Mouse (Mus musculus): ENCODE measurements around the gene Bptf. TPM values are rescaled to one million over a fixed set of nuclear protein-coding genes. Genes with fewer than 3 reads are reported as not detected.
A peak's percentile ranks its signal among the peaks of the same experiment; 100 is the strongest.
"Not testable (repeated sequence)": the region's sequence is repeated elsewhere in the genome, so short reads cannot be mapped to it uniquely, and the experiment has no call there.

Bptf gene
- polyA plus RNA-seq, 1 experiment from 2014 or later: 40.6 TPM

DNA sequence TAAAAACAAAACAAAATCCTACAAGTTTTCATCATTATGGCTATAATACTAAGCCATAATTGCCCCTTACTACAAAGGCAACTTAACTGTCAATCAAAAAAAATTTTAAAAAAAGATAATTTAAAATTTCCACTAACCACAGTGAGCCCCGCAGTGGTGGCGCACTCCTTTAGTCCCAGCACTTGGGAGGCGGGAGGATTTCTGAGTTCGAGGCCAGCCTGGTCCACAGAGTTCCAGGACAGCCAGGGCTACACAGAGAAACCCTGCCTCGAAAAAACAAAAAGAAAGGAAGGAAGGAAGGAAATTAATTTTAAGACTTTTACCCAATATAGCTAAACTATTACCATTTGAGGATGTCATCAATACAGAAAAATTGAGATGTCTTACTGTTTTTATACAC, 134.0 kb downstream of the Bptf start:
- Histone ChIP-seq H3K4me2 (replicated peaks) (peak overlapping the region; percentile 82), H3K4me3 (replicated peaks; ENCODE audit: low read length) (peak overlapping the region; percentile 85), H3K36me3 (replicated peaks; ENCODE audit: control insufficient read depth, insufficient read depth) (peaks cover 37% of the 10 kb centered on the region), H3K4me1 (replicated peaks; ENCODE audit: control insufficient read depth, insufficient read depth, low read length) (peaks cover 12% of the 10 kb centered on the region; the same call in 1 of the 2 replicates), H3K9me3 (ENCODE audit: control insufficient read depth, low read length) (no peaks in the 10 kb centered on the region), H3K27ac (peak overlapping the region; percentile 76; the same call in 1 of the 2 replicates), H3K27me3 (ENCODE audit: control insufficient read depth, insufficient read depth, low read length) (no peaks in the 10 kb centered on the region), H3K9ac (peak overlapping the region; percentile 83)
- ATAC-seq (ENCODE audit: low FRiP score) (no peak), DNase-seq (ENCODE audit: low spot score) (no peak)
- 11% methylated on average over 5 of the region's 5 CpGs for WGBS

DNA sequence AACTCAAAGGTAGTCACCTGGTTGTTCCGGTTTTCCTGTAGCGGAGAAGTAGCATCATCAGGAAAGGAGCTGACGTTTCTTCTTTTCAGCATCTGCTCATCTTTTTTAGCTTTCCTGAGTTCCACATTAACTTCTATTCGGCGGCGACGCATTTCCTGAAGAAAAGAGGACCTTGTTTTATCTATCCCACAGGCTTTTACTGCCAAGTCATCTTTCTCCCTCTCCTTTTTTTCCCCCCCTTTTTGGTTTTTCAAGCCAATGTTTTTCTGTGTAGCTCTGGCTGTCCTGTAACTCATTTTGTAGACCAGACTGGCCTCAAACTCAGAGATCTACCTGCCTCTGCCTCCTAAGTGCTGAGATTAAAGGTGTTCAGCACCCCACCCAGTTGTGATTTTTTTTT, 135.4 kb downstream of the Bptf start:
- not testable (repeated sequence) for DNase-seq (ENCODE audit: low spot score)

DNA sequence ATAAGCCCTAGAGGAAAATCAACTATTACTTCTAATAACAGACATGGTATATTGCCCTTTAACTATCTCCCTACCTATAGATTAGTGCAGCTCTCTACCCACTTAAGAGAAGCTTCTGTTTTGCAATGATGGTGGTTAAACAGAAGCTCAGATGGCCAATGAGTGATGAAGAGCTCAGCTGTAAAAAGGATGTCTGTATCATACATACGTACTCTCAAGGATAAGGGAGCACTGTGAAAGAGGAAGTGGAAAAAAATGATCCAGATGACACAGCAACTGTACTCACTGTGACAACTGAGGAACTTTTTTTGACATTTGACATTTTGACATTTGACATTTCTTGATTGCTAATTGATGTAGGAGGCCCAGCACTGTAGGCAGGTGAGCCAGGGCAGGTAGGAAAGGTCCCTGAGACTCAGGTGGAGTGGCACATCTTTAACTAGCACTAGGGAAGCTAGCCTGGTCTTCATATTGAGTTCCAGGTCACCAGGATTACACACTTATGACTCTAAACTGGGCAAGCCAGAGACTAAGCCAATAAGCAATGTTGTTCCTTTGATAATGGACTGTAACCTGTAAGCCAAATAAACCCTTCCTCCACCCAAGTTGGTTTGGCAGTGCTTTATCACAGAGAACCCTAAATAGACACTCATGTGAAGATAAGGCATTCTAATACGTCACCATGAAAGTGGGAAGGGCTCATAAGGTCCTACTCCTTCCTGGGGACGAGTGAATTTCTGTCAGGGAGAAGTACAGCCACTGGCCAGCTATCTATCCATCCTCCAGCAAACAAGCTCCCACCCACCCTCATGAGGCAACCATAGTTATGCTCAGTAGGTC, 137.5 kb downstream of the Bptf start:
- Histone ChIP-seq H3K9me3 (ENCODE audit: control insufficient read depth, low read length) (no peaks in the 10 kb centered on the region), H3K4me3 (replicated peaks; ENCODE audit: low read length) (no peak overlapping the region), H3K9ac (no peak overlapping the region), H3K27ac (no peak overlapping the region), H3K4me2 (replicated peaks) (no peak overlapping the region), H3K36me3 (replicated peaks; ENCODE audit: control insufficient read depth, insufficient read depth) (peaks cover 68% of the 10 kb centered on the region), H3K27me3 (ENCODE audit: control insufficient read depth, insufficient read depth, low read length) (no peaks in the 10 kb centered on the region), H3K4me1 (replicated peaks; ENCODE audit: control insufficient read depth, insufficient read depth, low read length) (peaks cover 8% of the 10 kb centered on the region; the same call in 1 of the 2 replicates)
- no peak for DNase-seq (ENCODE audit: low spot score)
- no peak for ATAC-seq (ENCODE audit: low FRiP score)
- WGBS: 85% methylated on average over 3 of the region's 3 CpGs

More for the DNA sequence above, 135.4 kb downstream of the Bptf start:
- H3K9ac ChIP-seq; H3K4me3 ChIP-seq (replicated peaks; ENCODE audit: low read length); H3K4me2 ChIP-seq (replicated peaks); H3K27ac ChIP-seq; H3K27me3 ChIP-seq (ENCODE audit: control insufficient read depth, insufficient read depth, low read length); ATAC-seq (ENCODE audit: low FRiP score); H3K9me3 ChIP-seq (ENCODE audit: control insufficient read depth, low read length): not testable (repeated sequence)
- Histone ChIP-seq H3K36me3 (replicated peaks; ENCODE audit: control insufficient read depth, insufficient read depth) (peaks cover 48% of the 10 kb centered on the region), H3K4me1 (replicated peaks; ENCODE audit: control insufficient read depth, insufficient read depth, low read length) (peaks cover 12% of the 10 kb centered on the region; the same call in 1 of the 2 replicates)
- 96% methylated on average over 7 of the region's 7 CpGs for WGBS

DNA sequence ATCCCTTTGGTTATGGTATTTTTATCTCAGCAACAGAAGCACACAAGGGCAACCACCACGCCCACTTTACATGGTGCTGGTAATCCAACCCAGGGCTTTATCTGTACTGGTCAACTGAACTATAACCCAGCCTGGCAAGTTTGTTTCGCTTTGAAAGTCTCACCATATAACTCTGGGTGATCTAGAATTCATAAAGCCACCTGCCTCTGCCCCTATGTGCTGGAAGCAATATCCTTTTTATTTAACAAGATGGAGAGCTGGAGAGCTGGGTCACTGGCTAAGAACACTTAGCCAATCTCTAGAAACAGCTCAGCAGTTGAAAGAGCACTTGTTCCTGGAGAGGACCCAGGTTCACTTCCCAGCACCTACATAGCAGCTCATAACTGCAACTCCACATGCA, 144.5 kb downstream of the Bptf start:
- no peaks in the 10 kb centered on the region for H3K9me3 ChIP-seq (ENCODE audit: control insufficient read depth, low read length)
- H3K9ac ChIP-seq: no peak overlapping the region
- ATAC-seq (ENCODE audit: low FRiP score) (no peak), DNase-seq (ENCODE audit: low spot score) (no peak)
- no peak overlapping the region for H3K27ac ChIP-seq
- no peak overlapping the region for H3K4me2 ChIP-seq (replicated peaks)
- no peaks in the 10 kb centered on the region for H3K4me1 ChIP-seq (replicated peaks; ENCODE audit: control insufficient read depth, insufficient read depth, low read length)
- H3K27me3 ChIP-seq (ENCODE audit: control insufficient read depth, insufficient read depth, low read length): no peaks in the 10 kb centered on the region
- H3K36me3 ChIP-seq (replicated peaks; ENCODE audit: control insufficient read depth, insufficient read depth): peaks cover 45% of the 10 kb centered on the region
- H3K4me3 ChIP-seq (replicated peaks; ENCODE audit: low read length): no peak overlapping the region
- 94% methylated on average over 2 of the region's 2 CpGs for WGBS

DNA sequence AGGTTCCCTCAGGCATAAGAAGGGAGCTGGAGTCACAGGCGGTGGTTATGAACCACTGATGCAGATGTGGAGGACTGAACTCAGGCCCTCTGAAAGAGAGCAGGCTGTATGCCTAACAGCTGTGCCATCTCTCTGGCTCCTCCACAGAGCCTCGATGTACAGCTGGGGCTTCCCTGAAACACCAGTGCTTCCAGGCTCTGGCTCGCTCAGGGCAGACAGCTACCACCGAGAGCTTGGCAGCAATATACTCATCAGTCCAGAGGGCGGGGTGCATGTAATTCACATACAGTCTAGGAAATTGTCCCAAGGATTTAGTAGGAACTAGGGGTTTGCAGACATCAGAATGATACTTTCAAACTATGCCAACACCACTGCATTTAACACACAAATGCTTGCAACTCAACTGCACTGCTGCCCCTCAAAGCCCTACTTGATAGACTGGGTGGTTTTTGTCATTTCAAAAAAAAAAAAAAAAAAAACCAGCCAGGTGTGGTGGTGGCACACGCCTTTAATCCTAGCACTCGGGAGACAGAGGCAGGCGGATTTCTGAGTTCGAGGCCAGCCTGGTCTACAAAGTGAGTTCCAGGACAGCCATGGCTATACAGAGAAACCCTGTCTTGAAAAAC, 145.8 kb downstream of the Bptf start:
- WGBS: 85% methylated on average over 8 of the region's 9 CpGs
- H3K27ac ChIP-seq; H3K4me2 ChIP-seq (replicated peaks); DNase-seq (ENCODE audit: low spot score); H3K4me1 ChIP-seq (replicated peaks; ENCODE audit: control insufficient read depth, insufficient read depth, low read length); ATAC-seq (ENCODE audit: low FRiP score); H3K4me3 ChIP-seq (replicated peaks; ENCODE audit: low read length); H3K27me3 ChIP-seq (ENCODE audit: control insufficient read depth, insufficient read depth, low read length); H3K9me3 ChIP-seq (ENCODE audit: control insufficient read depth, low read length); H3K9ac ChIP-seq: not testable (repeated sequence)
- H3K36me3 ChIP-seq (replicated peaks; ENCODE audit: control insufficient read depth, insufficient read depth): peaks cover 34% of the 10 kb centered on the region

Other genes with a start within 250 kb of the Bptf start
- gene Smurf2, start 211.4 kb downstream of the Bptf start, polyA plus RNA-seq (2014; fragmentation: Nextera tagmentation; extraction: Ambion mirVana): 18.7 and 18.8 TPM in 2 replicates
- 150 and 177 TPM in 2 replicates for gene Kpna2, start 132.6 kb downstream of the Bptf start, polyA plus RNA-seq (2014; fragmentation: Nextera tagmentation; extraction: Ambion mirVana)
- 7.1 and 7.8 TPM in 2 replicates for gene 1810010H24Rik, start 106.4 kb downstream of the Bptf start, polyA plus RNA-seq (2014; fragmentation: Nextera tagmentation; extraction: Ambion mirVana)
- 44.3 and 49.4 TPM in 2 replicates for gene Nol11, start 57.3 kb upstream of the Bptf start, polyA plus RNA-seq (2014; fragmentation: Nextera tagmentation; extraction: Ambion mirVana)

All from hindbrain, embryonic 14.5 days (tissue).